Mouse (Mus musculus): ENCODE results near the gene Dis3l.

- TF ChIP-seq CTCF (IDR thresholded peaks at IDR 0.05; ENCODE audit: low read depth, low read length): no peak
- TF ChIP-seq TAL1 (conservative IDR thresholded peaks at IDR 0.05; ENCODE audit: low read depth, low read length): no peak
These were observed 4.8 kb upstream of the Dis3l start for GRCm38 (mm10) chr9:64345931-64346330.
